Mouse (Mus musculus): Measurements from ENCODE around the gene Smpdl3a. TPM values are rescaled to one million over a fixed set of nuclear protein-coding genes. Genes with fewer than 3 reads are reported as not detected.

The Smpdl3a gene
- polyA plus RNA-seq (2014; fragmentation: Nextera tagmentation; extraction: Ambion mirVana) = 27.1 and 27.7 TPM in 2 replicates

DNA sequence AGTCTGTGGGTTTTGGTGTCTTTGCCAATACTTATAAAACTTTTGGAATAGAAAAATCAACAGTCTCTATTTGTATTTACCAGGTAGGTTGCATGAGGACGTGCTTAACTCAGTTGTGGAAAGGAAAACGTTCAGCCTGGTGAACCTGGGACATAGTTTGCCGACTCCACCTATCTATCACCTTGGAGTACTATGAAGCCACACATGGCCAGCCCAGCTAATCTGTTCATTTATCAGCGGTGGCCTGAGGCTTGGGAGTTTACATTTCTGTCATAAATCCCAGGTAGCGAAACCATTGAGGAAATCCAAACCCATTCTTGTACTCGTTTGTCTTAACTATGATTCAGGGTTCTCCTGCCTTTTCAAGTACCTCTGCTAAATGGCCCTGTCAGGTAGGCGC lies at the start of gene Smpdl3a:
Gene Smpdl3a (plus strand): TSS at position 318 of the 400 bp plus-strand sequence.
- WGBS = 53% methylated on average over 7 of the region's 7 CpGs
- no peak within 1 kb of the TSS for H3K27ac ChIP-seq (ENCODE audit: low read depth)
- peak within 1 kb of the TSS; percentile 60 for H3K4me3 ChIP-seq (ENCODE audit: low read depth, low read length)

DNA sequence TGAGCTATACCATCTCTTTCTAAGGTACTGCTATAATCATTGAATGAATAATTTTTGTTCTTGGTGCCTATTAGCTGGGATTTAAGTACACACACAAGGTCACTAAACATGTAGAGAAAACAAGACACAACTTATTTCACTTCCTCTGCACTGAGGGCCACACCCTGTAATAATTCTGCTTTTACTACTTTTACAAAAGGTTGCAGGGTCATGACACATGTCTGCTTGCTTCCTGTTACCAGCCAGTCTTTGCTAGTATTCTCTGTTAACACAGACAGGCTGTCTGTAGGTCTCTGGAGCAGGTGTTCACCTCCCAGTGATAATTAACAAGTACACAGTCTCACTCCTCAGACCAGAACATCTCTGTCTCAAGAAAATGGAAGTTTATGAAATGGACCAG lies 48.7 kb upstream of the Smpdl3a start:
- no peaks in the 10 kb centered on the region for H3K27me3 ChIP-seq (replicated peaks; ENCODE audit: control insufficient read depth, insufficient read depth, low read length)
- no peak for DNase-seq (ENCODE audit: low spot score)
- no peak overlapping the region for H3K4me2 ChIP-seq (ENCODE audit: low read length)
- H3K9me3 ChIP-seq (ENCODE audit: control insufficient read depth, low read length) = no peaks in the 10 kb centered on the region
- H3K36me3 ChIP-seq (ENCODE audit: control insufficient read depth, insufficient read depth, low read length) = no peaks in the 10 kb centered on the region
- H3K27ac ChIP-seq (ENCODE audit: low read depth) = no peak overlapping the region
- H3K9ac ChIP-seq (ENCODE audit: low read length) = no peak overlapping the region
- H3K4me3 ChIP-seq (ENCODE audit: low read depth, low read length) = no peak overlapping the region
- H3K4me1 ChIP-seq (replicated peaks; ENCODE audit: control insufficient read depth, insufficient read depth, low read length) = no peaks in the 10 kb centered on the region
- ATAC-seq (replicated peaks; ENCODE audit: low FRiP score, low TSS enrichment, low read depth) = no peak

More for the DNA sequence above, at the start of gene Smpdl3a:
- Histone ChIP-seq H3K9ac (ENCODE audit: low read length) (peak within 1 kb of the TSS; percentile 69), H3K36me3 (ENCODE audit: control insufficient read depth, insufficient read depth, low read length) (no peaks in the 10 kb centered on the region), H3K9me3 (ENCODE audit: control insufficient read depth, low read length) (no peaks in the 10 kb centered on the region), H3K4me1 (replicated peaks; ENCODE audit: control insufficient read depth, insufficient read depth, low read length) (peaks cover 6% of the 10 kb centered on the region; the same call in 1 of the 2 replicates), H3K4me2 (ENCODE audit: low read length) (peak within 1 kb of the TSS; percentile 94), H3K27me3 (replicated peaks; ENCODE audit: control insufficient read depth, insufficient read depth, low read length) (no peaks in the 10 kb centered on the region)
- ATAC-seq (replicated peaks; ENCODE audit: low FRiP score, low TSS enrichment, low read depth) (no peak), DNase-seq (ENCODE audit: low spot score) (no peak)

GRCm38 (mm10) chr10:57747127-57747526 lies 47.0 kb upstream of the Smpdl3a start:
- H3K27me3 ChIP-seq (replicated peaks; ENCODE audit: control insufficient read depth, insufficient read depth, low read length) = no peaks in the 10 kb centered on the region
- no peaks in the 10 kb centered on the region for H3K36me3 ChIP-seq (ENCODE audit: control insufficient read depth, insufficient read depth, low read length)
- no peak overlapping the region for H3K9ac ChIP-seq (ENCODE audit: low read length)
- no peak overlapping the region for H3K27ac ChIP-seq (ENCODE audit: low read depth)
- no peak overlapping the region for H3K4me2 ChIP-seq (ENCODE audit: low read length)
- ATAC-seq (replicated peaks; ENCODE audit: low FRiP score, low TSS enrichment, low read depth) (no peak), DNase-seq (ENCODE audit: low spot score) (no peak)
- no peaks in the 10 kb centered on the region for H3K9me3 ChIP-seq (ENCODE audit: control insufficient read depth, low read length)
- H3K4me3 ChIP-seq (ENCODE audit: low read depth, low read length) = no peak overlapping the region
- no peaks in the 10 kb centered on the region for H3K4me1 ChIP-seq (replicated peaks; ENCODE audit: control insufficient read depth, insufficient read depth, low read length)

- no peaks in the 10 kb centered on the region for H3K9me3 ChIP-seq (ENCODE audit: control insufficient read depth, low read length)
- H3K9ac ChIP-seq (ENCODE audit: low read length) = no peak overlapping the region
- no peaks in the 10 kb centered on the region for H3K4me1 ChIP-seq (replicated peaks; ENCODE audit: control insufficient read depth, insufficient read depth, low read length)
- DNase-seq (ENCODE audit: low spot score) = no peak
- H3K4me3 ChIP-seq (ENCODE audit: low read depth, low read length) = no peak overlapping the region
- H3K27ac ChIP-seq (ENCODE audit: low read depth) = no peak overlapping the region
- H3K27me3 ChIP-seq (replicated peaks; ENCODE audit: control insufficient read depth, insufficient read depth, low read length) = no peaks in the 10 kb centered on the region
- H3K4me2 ChIP-seq (ENCODE audit: low read length) = no peak overlapping the region
- ATAC-seq (replicated peaks; ENCODE audit: low FRiP score, low TSS enrichment, low read depth) = no peak
- WGBS = 56% methylated on average over 1 of the region's 1 CpGs
- H3K36me3 ChIP-seq (ENCODE audit: control insufficient read depth, insufficient read depth, low read length) = no peaks in the 10 kb centered on the region
Observed at GRCm38 (mm10) chr10:57753343-57753742, 40.8 kb upstream of the Smpdl3a start.

DNA sequence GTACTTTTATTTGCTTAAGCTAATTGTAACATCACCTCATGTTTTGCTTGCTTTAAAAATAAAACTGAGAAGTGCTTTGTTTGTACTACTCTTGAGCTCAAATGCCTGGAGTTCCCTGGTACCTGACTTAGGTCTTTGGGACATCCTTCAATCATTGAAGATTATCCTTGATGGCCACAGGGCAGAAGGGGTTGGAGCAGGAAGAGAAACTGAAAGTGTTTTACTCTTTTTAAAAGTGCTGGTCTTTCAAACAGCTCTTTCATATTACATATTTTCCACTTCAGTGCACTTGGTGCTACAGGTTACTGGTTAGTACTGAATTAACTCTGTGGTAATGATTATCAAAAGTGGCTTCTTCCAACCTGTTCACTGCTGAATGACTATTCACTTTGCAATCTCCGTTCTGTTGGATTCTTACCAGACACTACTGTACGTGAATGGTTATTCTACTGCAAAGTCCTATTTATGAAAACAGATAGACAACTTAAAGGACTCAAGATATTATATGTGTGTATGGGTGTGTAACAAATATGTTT lies 38.9 kb upstream of the Smpdl3a start:
- no peak for ATAC-seq (replicated peaks; ENCODE audit: low FRiP score, low TSS enrichment, low read depth)
- H3K9ac ChIP-seq (ENCODE audit: low read length) = no peak overlapping the region
- no peaks in the 10 kb centered on the region for H3K9me3 ChIP-seq (ENCODE audit: control insufficient read depth, low read length)
- no peak overlapping the region for H3K27ac ChIP-seq (ENCODE audit: low read depth)
- no peaks in the 10 kb centered on the region for H3K4me1 ChIP-seq (replicated peaks; ENCODE audit: control insufficient read depth, insufficient read depth, low read length)
- no peak overlapping the region for H3K4me3 ChIP-seq (ENCODE audit: low read depth, low read length)
- WGBS = 90% methylated on average over 2 of the region's 2 CpGs
- H3K4me2 ChIP-seq (ENCODE audit: low read length) = no peak overlapping the region
- no peak for DNase-seq (ENCODE audit: low spot score)
- no peaks in the 10 kb centered on the region for H3K36me3 ChIP-seq (ENCODE audit: control insufficient read depth, insufficient read depth, low read length)
- no peaks in the 10 kb centered on the region for H3K27me3 ChIP-seq (replicated peaks; ENCODE audit: control insufficient read depth, insufficient read depth, low read length)

- Histone ChIP-seq H3K27me3 (replicated peaks; ENCODE audit: control insufficient read depth, insufficient read depth, low read length) (no peaks in the 10 kb centered on the region), H3K4me2 (ENCODE audit: low read length) (no peak overlapping the region), H3K36me3 (ENCODE audit: control insufficient read depth, insufficient read depth, low read length) (no peaks in the 10 kb centered on the region), H3K4me3 (ENCODE audit: low read depth, low read length) (no peak overlapping the region), H3K27ac (ENCODE audit: low read depth) (no peak overlapping the region), H3K9me3 (ENCODE audit: control insufficient read depth, low read length) (no peaks in the 10 kb centered on the region), H3K9ac (ENCODE audit: low read length) (no peak overlapping the region), H3K4me1 (replicated peaks; ENCODE audit: control insufficient read depth, insufficient read depth, low read length) (no peaks in the 10 kb centered on the region)
- 86% methylated on average over 2 of the region's 2 CpGs for WGBS
- ATAC-seq (replicated peaks; ENCODE audit: low FRiP score, low TSS enrichment, low read depth) (no peak), DNase-seq (ENCODE audit: low spot score) (no peak)
Observed at GRCm38 (mm10) chr10:57758999-57759398, 35.1 kb upstream of the Smpdl3a start.

DNA sequence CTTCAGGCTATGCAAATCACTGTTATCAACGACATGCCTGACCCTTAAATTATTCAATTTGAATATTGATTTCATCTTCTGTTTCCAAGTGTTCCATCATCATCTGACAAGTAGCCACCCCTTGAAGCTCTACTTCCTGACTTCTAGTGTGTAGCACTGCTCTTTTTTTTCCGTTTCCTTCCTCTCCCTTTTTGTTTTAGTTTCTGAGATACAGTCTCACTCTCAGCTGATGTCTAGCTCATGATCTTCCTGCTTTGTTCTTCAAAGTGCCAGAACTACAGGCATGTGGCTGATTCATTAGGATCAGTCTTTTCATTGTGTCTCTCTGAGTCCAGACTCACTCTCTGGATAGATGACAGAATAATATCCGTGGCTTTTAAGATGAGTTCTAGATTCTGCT lies 33.4 kb upstream of the Smpdl3a start:
- no peak overlapping the region for H3K4me2 ChIP-seq (ENCODE audit: low read length)
- H3K27me3 ChIP-seq (replicated peaks; ENCODE audit: control insufficient read depth, insufficient read depth, low read length) = no peaks in the 10 kb centered on the region
- H3K9ac ChIP-seq (ENCODE audit: low read length) = no peak overlapping the region
- ATAC-seq (replicated peaks; ENCODE audit: low FRiP score, low TSS enrichment, low read depth) (no peak), DNase-seq (ENCODE audit: low spot score) (no peak)
- H3K27ac ChIP-seq (ENCODE audit: low read depth) = no peak overlapping the region
- WGBS = 78% methylated on average over 3 of the region's 3 CpGs
- no peaks in the 10 kb centered on the region for H3K36me3 ChIP-seq (ENCODE audit: control insufficient read depth, insufficient read depth, low read length)
- no peaks in the 10 kb centered on the region for H3K9me3 ChIP-seq (ENCODE audit: control insufficient read depth, low read length)
- H3K4me3 ChIP-seq (ENCODE audit: low read depth, low read length) = no peak overlapping the region
- no peaks in the 10 kb centered on the region for H3K4me1 ChIP-seq (replicated peaks; ENCODE audit: control insufficient read depth, insufficient read depth, low read length)

DNA sequence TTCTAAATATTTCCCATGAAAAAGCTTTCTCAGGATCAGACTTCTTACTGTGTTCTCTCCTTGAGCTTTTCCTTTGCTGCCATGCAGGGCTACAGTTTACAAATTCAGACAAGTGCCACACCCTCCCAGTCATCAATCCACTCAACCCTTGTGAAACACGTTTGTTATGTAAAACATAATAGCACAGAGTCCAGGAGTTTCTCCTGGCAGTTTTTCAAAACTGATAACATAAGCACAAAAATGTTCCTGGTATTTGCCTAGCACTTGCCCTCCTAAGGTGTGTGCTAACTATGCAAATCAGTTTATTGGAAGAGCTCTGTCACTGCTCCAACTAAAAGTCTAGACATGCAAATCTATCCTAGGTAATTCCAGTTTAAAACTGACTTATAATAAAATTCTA lies 31.1 kb upstream of the Smpdl3a start:
- WGBS = 10% methylated on average over 1 of the region's 1 CpGs
- ATAC-seq (replicated peaks; ENCODE audit: low FRiP score, low TSS enrichment, low read depth) = no peak

GRCm38 (mm10) chr10:57783289-57784130 lies 10.6 kb upstream of the Smpdl3a start:
- no peak overlapping the region for H3K9ac ChIP-seq (ENCODE audit: low read length)

More for the DNA sequence above, 31.1 kb upstream of the Smpdl3a start:
- DNase-seq (ENCODE audit: low spot score) = no peak
- H3K9me3 ChIP-seq (ENCODE audit: control insufficient read depth, low read length) = no peaks in the 10 kb centered on the region
- no peak overlapping the region for H3K4me2 ChIP-seq (ENCODE audit: low read length)
- H3K4me3 ChIP-seq (ENCODE audit: low read depth, low read length) = no peak overlapping the region
- H3K36me3 ChIP-seq (ENCODE audit: control insufficient read depth, insufficient read depth, low read length) = no peaks in the 10 kb centered on the region
- H3K27me3 ChIP-seq (replicated peaks; ENCODE audit: control insufficient read depth, insufficient read depth, low read length) = no peaks in the 10 kb centered on the region
- no peaks in the 10 kb centered on the region for H3K4me1 ChIP-seq (replicated peaks; ENCODE audit: control insufficient read depth, insufficient read depth, low read length)
- H3K27ac ChIP-seq (ENCODE audit: low read depth) = no peak overlapping the region
- H3K9ac ChIP-seq (ENCODE audit: low read length) = no peak overlapping the region

More at GRCm38 (mm10) chr10:57783289-57784130, 10.6 kb upstream of the Smpdl3a start:
- Histone ChIP-seq H3K36me3 (ENCODE audit: control insufficient read depth, insufficient read depth, low read length) (no peaks in the 10 kb centered on the region), H3K4me3 (ENCODE audit: low read depth, low read length) (no peak overlapping the region), H3K9me3 (ENCODE audit: control insufficient read depth, low read length) (no peaks in the 10 kb centered on the region), H3K4me1 (replicated peaks; ENCODE audit: control insufficient read depth, insufficient read depth, low read length) (peaks cover 11% of the 10 kb centered on the region), H3K27ac (ENCODE audit: low read depth) (no peak overlapping the region), H3K4me2 (ENCODE audit: low read length) (no peak overlapping the region), H3K27me3 (replicated peaks; ENCODE audit: control insufficient read depth, insufficient read depth, low read length) (no peaks in the 10 kb centered on the region)
- DNase-seq (ENCODE audit: low spot score) (no peak), ATAC-seq (replicated peaks; ENCODE audit: low FRiP score, low TSS enrichment, low read depth) (no peak)
- 36% methylated on average over 12 of the region's 13 CpGs for WGBS

Measured in intestine, embryonic 14.5 days (tissue).